Mouse (Mus musculus): ENCODE measurements around the gene Pskh1. TPM values are rescaled to one million over a fixed set of nuclear protein-coding genes. Genes with fewer than 3 reads are reported as not detected.
A peak's percentile ranks its signal among the peaks of the same experiment; 100 is the strongest.

Gene Pskh1
- total and polyA plus RNA-seq, 2 experiments from 2014 or later: 8.7 to 23.9 TPM

GRCm38 (mm10) chr8:105964506-105965265 lies 64.4 kb downstream of the Pskh1 start:
- 70% methylated on average over 12 of the region's 12 CpGs for WGBS
- H3K9me3 ChIP-seq (ENCODE audit: low read length): no peaks in the 10 kb centered on the region
- TF ChIP-seq CTCF (IDR thresholded peaks at IDR 0.05): no peak
- H3K4me2 ChIP-seq (ENCODE audit: low read depth, low read length, poor library complexity, severe bottlenecking): peak overlapping the region; percentile 51
- DNase-seq (ENCODE audit: low spot score): no peak
- peak overlapping the region; percentile 45 for H3K4me3 ChIP-seq (ENCODE audit: low read depth, low read length)
- ATAC-seq (ENCODE audit: low FRiP score): no peak
- no peak overlapping the region for H3K27ac ChIP-seq (ENCODE audit: low read depth, low read length)
- H3K4me1 ChIP-seq (ENCODE audit: insufficient read depth, low read length): no peaks in the 10 kb centered on the region
- no peak overlapping the region for H3K9ac ChIP-seq (replicated peaks; ENCODE audit: low read length, poor library complexity, severe bottlenecking)
- H3K36me3 ChIP-seq (ENCODE audit: insufficient read depth, low read length): no peaks in the 10 kb centered on the region
- peaks cover 25% of the 10 kb centered on the region for H3K27me3 ChIP-seq (ENCODE audit: insufficient read depth, low read length)

- no peaks in the 10 kb centered on the region for H3K9me3 ChIP-seq (ENCODE audit: low read length)
- H3K4me1 ChIP-seq (ENCODE audit: insufficient read depth, low read length): no peaks in the 10 kb centered on the region
- H3K36me3 ChIP-seq (ENCODE audit: insufficient read depth, low read length): no peaks in the 10 kb centered on the region
- 4% methylated on average over 30 of the region's 40 CpGs for WGBS
- peaks cover 25% of the 10 kb centered on the region for H3K27me3 ChIP-seq (ENCODE audit: insufficient read depth, low read length)
- peak overlapping the region; percentile 51 for H3K4me2 ChIP-seq (ENCODE audit: low read depth, low read length, poor library complexity, severe bottlenecking)
- peak overlapping the region; percentile 45 for H3K4me3 ChIP-seq (ENCODE audit: low read depth, low read length)
- ATAC-seq (ENCODE audit: low FRiP score): peak; percentile 60
- 0 out of 2 replicates have a peak overlapping the region, but pooled peaks have one; percentile 29 for H3K9ac ChIP-seq (replicated peaks; ENCODE audit: low read length, poor library complexity, severe bottlenecking)
- DNase-seq (ENCODE audit: low spot score): no peak
- TF ChIP-seq CTCF (IDR thresholded peaks at IDR 0.05): no peak
- H3K27ac ChIP-seq (ENCODE audit: low read depth, low read length): 0 out of 2 replicates have a peak overlapping the region, but pooled peaks have one; percentile 18
Measured at GRCm38 (mm10) chr8:105965266-105965904, 65.1 kb downstream of the Pskh1 start.

- Histone ChIP-seq H3K9ac (replicated peaks; ENCODE audit: low read length, poor library complexity, severe bottlenecking) (0 out of 2 replicates have a peak within 1 kb of the TSS, but pooled peaks have one; percentile 29), H3K4me2 (ENCODE audit: low read depth, low read length, poor library complexity, severe bottlenecking) (peak within 1 kb of the TSS; percentile 51), H3K4me3 (ENCODE audit: low read depth, low read length) (peak within 1 kb of the TSS; percentile 45), H3K36me3 (ENCODE audit: insufficient read depth, low read length) (no peaks in the 10 kb centered on the region), H3K4me1 (ENCODE audit: insufficient read depth, low read length) (no peaks in the 10 kb centered on the region), H3K27me3 (ENCODE audit: insufficient read depth, low read length) (peaks cover 25% of the 10 kb centered on the region), H3K27ac (ENCODE audit: low read depth, low read length) (0 out of 2 replicates have a peak within 1 kb of the TSS, but pooled peaks have one; percentile 18), H3K9me3 (ENCODE audit: low read length) (no peaks in the 10 kb centered on the region)
- TF ChIP-seq CTCF (IDR thresholded peaks at IDR 0.05): no peak
- DNase-seq (ENCODE audit: low spot score) (peak; percentile 63), ATAC-seq (ENCODE audit: low FRiP score) (peak; percentile 73)
- WGBS: 1% methylated on average over 40 of the region's 47 CpGs
Measured at GRCm38 (mm10) chr8:105965905-105966341, 65.7 kb downstream of the Pskh1 start, which contains the start of gene Slc12a4. Gene Slc12a4 (minus strand): TSS chr8:105966097.

- Histone ChIP-seq H3K9ac (replicated peaks; ENCODE audit: low read length, poor library complexity, severe bottlenecking) (no peak overlapping the region), H3K36me3 (ENCODE audit: insufficient read depth, low read length) (no peaks in the 10 kb centered on the region), H3K9me3 (ENCODE audit: low read length) (no peaks in the 10 kb centered on the region), H3K4me3 (ENCODE audit: low read depth, low read length) (no peak overlapping the region), H3K4me2 (ENCODE audit: low read depth, low read length, poor library complexity, severe bottlenecking) (0 out of 2 replicates have a peak overlapping the region, but pooled peaks have one; percentile 51), H3K4me1 (ENCODE audit: insufficient read depth, low read length) (no peaks in the 10 kb centered on the region), H3K27me3 (ENCODE audit: insufficient read depth, low read length) (peaks cover 25% of the 10 kb centered on the region), H3K27ac (ENCODE audit: low read depth, low read length) (no peak overlapping the region)
- DNase-seq (ENCODE audit: low spot score): no peak
- WGBS: 9% methylated on average over 19 of the region's 19 CpGs
- TF ChIP-seq CTCF (IDR thresholded peaks at IDR 0.05): no peak
- ATAC-seq (ENCODE audit: low FRiP score): no peak
Measured at GRCm38 (mm10) chr8:105966692-105967311, 66.6 kb downstream of the Pskh1 start.

- Histone ChIP-seq H3K4me1 (ENCODE audit: insufficient read depth, low read length) (no peaks in the 10 kb centered on the region), H3K9me3 (ENCODE audit: low read length) (no peaks in the 10 kb centered on the region), H3K4me2 (ENCODE audit: low read depth, low read length, poor library complexity, severe bottlenecking) (no peak overlapping the region), H3K27me3 (ENCODE audit: insufficient read depth, low read length) (peaks cover 25% of the 10 kb centered on the region), H3K9ac (replicated peaks; ENCODE audit: low read length, poor library complexity, severe bottlenecking) (no peak overlapping the region), H3K36me3 (ENCODE audit: insufficient read depth, low read length) (no peaks in the 10 kb centered on the region), H3K4me3 (ENCODE audit: low read depth, low read length) (no peak overlapping the region), H3K27ac (ENCODE audit: low read depth, low read length) (no peak overlapping the region)
- WGBS: 74% methylated on average over 1 of the region's 1 CpGs
- DNase-seq (ENCODE audit: low spot score) (no peak), ATAC-seq (ENCODE audit: low FRiP score) (no peak)
- no peak for TF ChIP-seq CTCF (IDR thresholded peaks at IDR 0.05)
Measured at GRCm38 (mm10) chr8:105969367-105969766, 69.1 kb downstream of the Pskh1 start.
